Mouse (Mus musculus) heart, embryonic 11.5 days (tissue): Measurements from ENCODE around the gene Mfsd6. TPM values are rescaled to one million over a fixed set of nuclear protein-coding genes. Genes with fewer than 3 reads are reported as not detected.

ENCODE experiments used
- ATAC-seq: fragments of 200-750 bp; cut with Nextera tagmentation; replicated peaks from 2 replicates; pipeline ENCODE4 v1.8.0; 2017; ENCODE audit warnings: moderate library complexity; ENCODE audit not compliant: insufficient number of reproducible peaks, low FRiP score, low TSS enrichment
- H3K27ac ChIP-seq: fragments of 300-500 bp; sonication (generic); 2 replicates; pipeline ENCODE4 v1.5.1; 2014; ENCODE audit warnings: mild to moderate bottlenecking, low read depth, low read length
- H3K27me3 ChIP-seq: fragments of 300-500 bp; sonication (generic); 2 replicates; pipeline ENCODE4 v1.6.1; 2014; ENCODE audit warnings: mild to moderate bottlenecking, low read length, mixed read lengths; ENCODE audit not compliant: control insufficient read depth, insufficient read depth
- H3K36me3 ChIP-seq: fragments of 300-500 bp; sonication (generic); 2 replicates; pipeline ENCODE4 v1.6.1; 2014; ENCODE audit warnings: mild to moderate bottlenecking, low read length, moderate library complexity, mixed read lengths; ENCODE audit not compliant: control insufficient read depth, insufficient read depth
- H3K4me1 ChIP-seq: fragments of 300-500 bp; sonication (generic); 2 replicates; pipeline ENCODE4 v1.6.1; 2014; ENCODE audit warnings: low read length; ENCODE audit not compliant: control insufficient read depth, insufficient read depth
- H3K4me2 ChIP-seq: fragments of 300-500 bp; sonication (generic); 2 replicates; pipeline ENCODE4 v1.6.1; 2014; ENCODE audit warnings: mild to moderate bottlenecking, moderate library complexity
- H3K4me3 ChIP-seq: fragments of 300-500 bp; sonication (generic); 2 replicates; pipeline ENCODE4 v1.5.1; 2014; ENCODE audit warnings: low read depth, low read length
- H3K9ac ChIP-seq: fragments of 300-500 bp; sonication (generic); 2 replicates; pipeline ENCODE4 v1.6.1; 2014; ENCODE audit warnings: mild to moderate bottlenecking, low read depth, low read length, moderate library complexity
- H3K9me3 ChIP-seq: fragments of 300-500 bp; sonication (generic); replicated peaks from 2 replicates; pipeline ENCODE4 v1.6.1; 2016; ENCODE audit warnings: low read length; ENCODE audit not compliant: control insufficient read depth
- WGBS: fragments of 180-500 bp; shearing (Covaris S2); extraction: QIAGEN DNeasy Blood & Tissue Kit; methylation state at CpG from one replicate; pipeline ENCODE4 v1.1.7; 2014; ENCODE audit not compliant: insufficient replicate concordance; 5-methylcytosine and 5-hydroxymethylcytosine counted together
- polyA plus RNA-seq: library from polyadenylated mRNA; unstranded; fragments of >200 nt; fragmentation: Nextera tagmentation; extraction: Ambion mirVana; gene quantifications from 2 replicates; pipeline ENCODE4 v1.2.1, GENCODE M21; 2014

The Mfsd6 gene
- polyA plus RNA-seq, 1 experiment from 2014 or later = 2.3 TPM

DNA sequence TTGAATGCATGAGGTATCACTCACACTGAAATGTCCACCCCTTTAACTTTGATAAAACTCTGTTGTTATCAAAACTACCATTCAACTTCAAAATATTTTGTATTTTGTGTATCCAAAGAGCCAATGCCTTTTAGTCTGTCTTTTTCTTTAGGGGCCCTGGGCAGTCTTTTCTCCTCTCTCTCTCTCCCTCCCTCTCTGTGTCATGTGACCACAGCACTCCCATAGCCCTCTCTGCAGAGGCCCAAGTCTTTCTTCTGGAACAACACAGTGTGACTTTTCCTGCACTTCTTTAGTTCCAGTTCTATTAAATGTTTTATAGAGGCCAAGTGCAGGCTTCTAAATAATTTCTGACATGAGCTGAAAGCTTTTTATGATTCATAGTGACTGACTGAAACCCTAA lies 106.8 kb downstream of the Mfsd6 start:
- H3K4me3 ChIP-seq = no peak overlapping the region
- H3K9ac ChIP-seq = no peak overlapping the region
- no peaks in the 10 kb centered on the region for H3K27me3 ChIP-seq
- no peaks in the 10 kb centered on the region for H3K9me3 ChIP-seq
- no peak overlapping the region for H3K27ac ChIP-seq
- no peaks in the 10 kb centered on the region for H3K4me1 ChIP-seq
- H3K36me3 ChIP-seq = no peaks in the 10 kb centered on the region
- no peak for ATAC-seq
- no peak overlapping the region for H3K4me2 ChIP-seq

DNA sequence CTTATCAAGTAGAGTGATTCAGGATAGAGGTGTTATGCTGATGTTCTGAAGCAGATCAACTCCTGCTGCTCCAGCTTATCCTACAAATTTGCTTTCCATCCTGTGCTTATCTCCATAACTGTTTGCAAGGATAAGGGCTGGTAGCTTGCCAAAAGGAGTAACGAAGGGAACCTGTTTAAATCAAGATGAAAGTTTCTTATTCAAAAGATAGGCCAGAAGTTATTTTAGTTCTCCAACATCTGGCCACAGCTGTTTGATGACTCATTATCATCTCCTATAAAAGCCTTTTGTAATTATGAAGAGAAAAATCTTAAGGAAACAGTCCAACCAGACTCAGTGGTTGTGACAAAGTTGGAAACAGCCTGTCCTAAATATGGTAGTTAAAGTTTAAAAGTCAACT lies 109.0 kb downstream of the Mfsd6 start:
- no peak overlapping the region for H3K4me3 ChIP-seq
- no peak for ATAC-seq
- H3K4me2 ChIP-seq = no peak overlapping the region
- no peak overlapping the region for H3K9ac ChIP-seq
- WGBS = 43% methylated on average over 1 of the region's 1 CpGs
- H3K36me3 ChIP-seq = no peaks in the 10 kb centered on the region
- no peaks in the 10 kb centered on the region for H3K4me1 ChIP-seq
- H3K9me3 ChIP-seq = no peaks in the 10 kb centered on the region
- no peaks in the 10 kb centered on the region for H3K27me3 ChIP-seq
- H3K27ac ChIP-seq = no peak overlapping the region

DNA sequence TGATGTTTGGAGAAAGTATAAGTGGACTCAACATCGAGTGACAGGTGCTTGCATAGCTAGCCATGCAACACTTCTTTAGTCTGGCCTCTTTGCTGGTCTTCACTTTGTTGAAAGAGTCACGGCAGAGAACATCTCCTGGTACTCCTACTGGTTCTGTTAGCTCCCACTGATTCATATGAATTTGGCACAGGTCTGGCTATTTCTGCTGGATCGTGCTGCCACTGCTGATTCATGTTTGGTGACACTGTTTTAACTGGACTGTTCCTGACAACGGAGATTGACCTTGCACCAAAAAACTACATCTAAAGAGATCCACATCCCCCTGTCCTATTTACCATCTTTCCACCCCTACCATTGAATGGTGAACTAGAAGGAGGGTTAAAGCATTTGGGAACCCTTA lies 118.8 kb downstream of the Mfsd6 start:
- H3K9ac ChIP-seq = no peak overlapping the region
- no peak overlapping the region for H3K4me2 ChIP-seq
- ATAC-seq = no peak
- H3K36me3 ChIP-seq = no peaks in the 10 kb centered on the region
- H3K27ac ChIP-seq = no peak overlapping the region
- H3K9me3 ChIP-seq = no peaks in the 10 kb centered on the region
- no peak overlapping the region for H3K4me3 ChIP-seq
- no peaks in the 10 kb centered on the region for H3K4me1 ChIP-seq
- 73% methylated on average over 4 of the region's 4 CpGs for whole genome bisulfite sequencing
- H3K27me3 ChIP-seq = no peaks in the 10 kb centered on the region

GRCm38 (mm10) chr1:52607700-52608099 lies 119.6 kb downstream of the Mfsd6 start:
- Histone ChIP-seq H3K9ac (no peak overlapping the region), H3K27ac (no peak overlapping the region), H3K36me3 (no peaks in the 10 kb centered on the region), H3K27me3 (no peaks in the 10 kb centered on the region), H3K4me1 (no peaks in the 10 kb centered on the region), H3K4me2 (no peak overlapping the region), H3K4me3 (no peak overlapping the region), H3K9me3 (no peaks in the 10 kb centered on the region)
- WGBS = 49% methylated on average over 1 of the region's 1 CpGs
- no peak for ATAC-seq

Other genes with a start within 250 kb of the Mfsd6 start
- gene Nab1, start 226.8 kb downstream of the Mfsd6 start, polyA plus RNA-seq = 29.5 and 31.4 TPM in 2 replicates
- 8.2 and 8.5 TPM in 2 replicates for gene Nemp2, start 96.8 kb downstream of the Mfsd6 start, polyA plus RNA-seq
- gene Inpp1, start 90.2 kb upstream of the Mfsd6 start, polyA plus RNA-seq = 13.9 and 15.0 TPM in 2 replicates
- 33.4 and 35.3 TPM in 2 replicates for gene Hibch, start 117.5 kb upstream of the Mfsd6 start, polyA plus RNA-seq